Mouse (Mus musculus) small intestine, adult 2 months (tissue): ENCODE data around the gene Olfr319.

Experiments
- CTCF ChIP-seq: fragments of 200-500 bp; IDR thresholded peaks from 2 replicates; pipeline ENCODE4 v1.5.1; 2012; ENCODE audit warnings: low read depth, mild to moderate bottlenecking, control low read depth, inconsistent platforms, low read length, moderate library complexity, mixed read lengths; ENCODE audit not compliant: insufficient replicate concordance, insufficient read length; ENCODE audit errors: extremely low read depth
- POLR2A ChIP-seq: fragments of 200-500 bp; IDR thresholded peaks from 2 replicates; pipeline ENCODE4 v1.6.1; 2012; ENCODE audit warnings: low read depth, mild to moderate bottlenecking, control low read depth, inconsistent platforms, low read length, moderate library complexity

DNA sequence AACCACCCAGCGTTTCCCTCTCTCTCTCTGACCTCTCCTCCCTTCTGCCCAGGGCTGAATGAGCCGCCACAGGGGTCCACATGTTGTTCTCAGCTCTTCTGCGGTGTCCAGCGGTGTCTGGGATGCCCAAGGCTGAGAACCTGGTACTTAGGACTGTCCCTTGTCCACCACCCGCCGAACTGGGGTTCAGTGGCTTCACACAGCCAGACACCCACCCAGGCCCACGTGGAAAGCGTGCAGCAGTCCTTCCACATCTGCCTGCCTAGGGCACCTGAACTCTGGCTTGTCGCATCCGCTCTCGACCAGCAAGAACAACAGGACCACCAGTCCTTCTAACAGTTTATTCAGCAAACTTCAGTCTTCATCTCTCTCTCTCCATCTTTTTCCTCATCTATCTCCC is 10.1 kb downstream of the Olfr319 start:
- no peak for TF ChIP-seq CTCF
- no peak for TF ChIP-seq POLR2A
